ENCODE assay signal across 19 mouse cellular contexts in the genomic region with DNA sequence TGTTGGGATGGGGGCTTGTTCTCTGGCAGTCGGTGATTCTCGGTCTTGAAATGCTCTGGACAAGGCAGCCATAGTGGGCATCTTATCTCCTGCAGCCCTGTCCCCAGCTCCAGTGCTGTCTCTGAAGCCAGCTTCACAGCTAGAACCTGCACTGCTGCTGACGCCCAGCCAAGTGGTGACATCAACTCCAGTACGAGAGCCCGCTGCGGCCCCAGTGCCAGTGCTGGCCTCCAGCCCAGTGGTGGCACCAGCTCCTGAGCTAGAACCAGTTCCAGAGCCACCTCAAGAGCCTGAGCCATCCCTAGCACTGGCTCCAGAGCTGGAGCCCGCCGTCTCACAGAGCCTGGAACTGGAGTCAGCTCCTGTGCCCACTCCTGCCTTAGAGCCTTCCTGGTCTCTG. TPM values are rescaled to one million over a fixed set of nuclear protein-coding genes. Genes with fewer than 3 reads are reported as not detected.
DNase-seq lines count a peak whose midpoint lies in the region; ATAC-seq lines count a peak whose summit lies in the region.
"Had no signal": no experiment of that assay in that cellular context is flagged by ENCODE, and none has a peak within 500 bp of the region (broad histone marks: within the 10 kb centered on the region; RNA-seq: fewer than 3 reads in every experiment).

No protein-coding gene starts in this region.

- peak; percentile 51 to 54 for DNase-seq in frontal cortex, postnatal 36 days (ENCODE audit: low spot score in 2 of 2)
- DNase-seq in midbrain, embryonic 10.5 days (ENCODE audit: low spot score), result no peak
- no peak for DNase-seq in midbrain, embryonic 14.5 days
- peak; percentile 94 for DNase-seq in brain, adult 2 months (ENCODE audit: low read depth, low spot score)
- peak; percentile 96 for DNase-seq in cerebellum, postnatal 10 days
- DNase-seq: gastrocnemius, postnatal 25 days; kidney, adult 8-10 months; retina, postnatal 1 day; thymus, postnatal 14 days had no signal

- no peak overlapping the region for H3K4me2 ChIP-seq in midbrain, embryonic 14.5 days (ENCODE audit: low read length)
- no peak overlapping the region for H3K4me2 ChIP-seq in intestine, embryonic 15.5 days (replicated peaks)
- H3K4me2 ChIP-seq: embryonic facial prominence, embryonic 12.5 days; hindbrain, embryonic 13.5 days; limb, embryonic 15.5 days; lung, embryonic 15.5 days; neural tube, embryonic 12.5 days had no signal

- H3K27ac ChIP-seq in midbrain, embryonic 10.5 days (replicated peaks), result 0 out of 2 replicates have a peak overlapping the region, but pooled peaks have one; percentile 18
- no peak overlapping the region for H3K27ac ChIP-seq in midbrain, embryonic 14.5 days (replicated peaks; ENCODE audit: low read depth, low read length)
- H3K27ac ChIP-seq in intestine, embryonic 15.5 days, result no peak overlapping the region
- H3K27ac ChIP-seq: embryonic facial prominence, embryonic 12.5 days; hindbrain, embryonic 13.5 days; limb, embryonic 15.5 days; lung, embryonic 15.5 days; neural tube, embryonic 12.5 days had no signal

- no peak for ATAC-seq in frontal cortex, adult (ENCODE audit: low TSS enrichment)
- no peak for ATAC-seq in midbrain, embryonic 14.5 days (ENCODE audit: low FRiP score, low TSS enrichment)
- ATAC-seq in intestine, embryonic 15.5 days, result no peak
- ATAC-seq: midbrain, embryonic 16.5 days had no signal

- H3K4me3 ChIP-seq in midbrain, embryonic 10.5 days, result no peak overlapping the region
- no peak overlapping the region for H3K4me3 ChIP-seq in midbrain, embryonic 14.5 days (replicated peaks; ENCODE audit: low read depth, low read length)
- H3K4me3 ChIP-seq in intestine, embryonic 15.5 days (replicated peaks), result no peak overlapping the region
- H3K4me3 ChIP-seq: embryonic facial prominence, embryonic 12.5 days; hindbrain, embryonic 13.5 days; limb, embryonic 15.5 days; lung, embryonic 15.5 days; neural tube, embryonic 12.5 days had no signal

- 94% methylated on average over 8 of the region's 8 CpGs for WGBS in midbrain, embryonic 10.5 days
- 91% methylated on average over 8 of the region's 8 CpGs for WGBS in midbrain, embryonic 14.5 days
- WGBS in intestine, embryonic 15.5 days, result 95% methylated on average over 8 of the region's 8 CpGs

- H3K36me3 ChIP-seq in midbrain, embryonic 10.5 days, result peaks cover 79% of the 10 kb centered on the region
- peaks cover 71% of the 10 kb centered on the region for H3K36me3 ChIP-seq in midbrain, embryonic 14.5 days (ENCODE audit: control insufficient read depth, insufficient read depth, low read length)
- peaks cover 26% of the 10 kb centered on the region for H3K36me3 ChIP-seq in intestine, embryonic 15.5 days

- H3K4me1 ChIP-seq in midbrain, embryonic 10.5 days, result peaks cover 28% of the 10 kb centered on the region
- H3K4me1 ChIP-seq in midbrain, embryonic 14.5 days (ENCODE audit: control insufficient read depth, insufficient read depth, low read length), result peaks cover 16% of the 10 kb centered on the region
- peaks cover 23% of the 10 kb centered on the region for H3K4me1 ChIP-seq in intestine, embryonic 15.5 days (replicated peaks)

- H3K27me3 ChIP-seq in midbrain, embryonic 10.5 days (ENCODE audit: low read depth, poor library complexity, severe bottlenecking), result no peaks in the 10 kb centered on the region
- H3K27me3 ChIP-seq in midbrain, embryonic 14.5 days (ENCODE audit: control insufficient read depth, insufficient read depth, low read length), result no peaks in the 10 kb centered on the region
- H3K27me3 ChIP-seq in intestine, embryonic 15.5 days (replicated peaks), result no peaks in the 10 kb centered on the region
- H3K27me3 ChIP-seq: embryonic facial prominence, embryonic 12.5 days; hindbrain, embryonic 13.5 days; limb, embryonic 15.5 days; lung, embryonic 15.5 days; neural tube, embryonic 12.5 days had no signal

- H3K9ac ChIP-seq in midbrain, embryonic 14.5 days (replicated peaks; ENCODE audit: low read length), result no peak overlapping the region
- no peak overlapping the region for H3K9ac ChIP-seq in intestine, embryonic 15.5 days
- H3K9ac ChIP-seq: embryonic facial prominence, embryonic 12.5 days; limb, embryonic 15.5 days; lung, embryonic 15.5 days; neural tube, embryonic 12.5 days had no signal

- H3K9me3 ChIP-seq in midbrain, embryonic 10.5 days (replicated peaks), result no peaks in the 10 kb centered on the region
- H3K9me3 ChIP-seq in midbrain, embryonic 14.5 days (ENCODE audit: control insufficient read depth, low read length), result no peaks in the 10 kb centered on the region
- no peaks in the 10 kb centered on the region for H3K9me3 ChIP-seq in intestine, embryonic 15.5 days
- H3K9me3 ChIP-seq: embryonic facial prominence, embryonic 12.5 days; hindbrain, embryonic 13.5 days; limb, embryonic 15.5 days; lung, embryonic 15.5 days; neural tube, embryonic 12.5 days had no signal

RNA-seq across cellular contexts. Expression of a gene that starts 19.3 kb away (rescaled TPM):
- polyA plus RNA-seq in midbrain, embryonic 10.5 days (2016; fragmentation: Nextera tagmentation; extraction: Ambion mirVana), result not detected in 2 replicates
- polyA plus RNA-seq in midbrain, embryonic 14.5 days (2014; fragmentation: Nextera tagmentation; extraction: Ambion mirVana), result not detected in 2 replicates
- 159 and 428 TPM in 2 replicates for polyA plus RNA-seq in intestine, embryonic 15.5 days (2015; fragmentation: Nextera tagmentation; extraction: Ambion mirVana)
- polyA plus RNA-seq: embryonic facial prominence, embryonic 12.5 days; forebrain, embryonic 11.5 days; heart, embryonic 14.5 days; limb, embryonic 15.5 days; lung, embryonic 15.5 days; midbrain, embryonic 16.5 days; neural tube, embryonic 12.5 days had no signal

RNA-seq across cellular contexts. Expression of a gene that starts 31.0 kb away (rescaled TPM):
- 31.5 and 45.6 TPM in 2 replicates for polyA plus RNA-seq in midbrain, embryonic 10.5 days (2016; fragmentation: Nextera tagmentation; extraction: Ambion mirVana)
- polyA plus RNA-seq in midbrain, embryonic 14.5 days (2014; fragmentation: Nextera tagmentation; extraction: Ambion mirVana), result 97.9 and 101 TPM in 2 replicates
- 27.9 and 28.3 TPM in 2 replicates for polyA plus RNA-seq in intestine, embryonic 15.5 days (2015; fragmentation: Nextera tagmentation; extraction: Ambion mirVana)

RNA-seq across cellular contexts. Expression of a gene that starts 38.0 kb away (rescaled TPM):
- 0.49 TPM in 1 of 2 replicates, not detected in the other for polyA plus RNA-seq in midbrain, embryonic 10.5 days (2016; fragmentation: Nextera tagmentation; extraction: Ambion mirVana)
- 1.8 TPM in 1 of 2 replicates, not detected in the other for polyA plus RNA-seq in midbrain, embryonic 14.5 days (2014; fragmentation: Nextera tagmentation; extraction: Ambion mirVana)
- 11.8 and 11.9 TPM in 2 replicates for polyA plus RNA-seq in intestine, embryonic 15.5 days (2015; fragmentation: Nextera tagmentation; extraction: Ambion mirVana)
- polyA plus RNA-seq: forebrain, embryonic 11.5 days had no signal

RNA-seq across cellular contexts. Expression of a gene that starts 39.7 kb away (rescaled TPM):
- polyA plus RNA-seq in midbrain, embryonic 10.5 days (2016; fragmentation: Nextera tagmentation; extraction: Ambion mirVana), result 58.1 and 61.3 TPM in 2 replicates
- polyA plus RNA-seq in midbrain, embryonic 14.5 days (2014; fragmentation: Nextera tagmentation; extraction: Ambion mirVana), result 30.5 and 31.0 TPM in 2 replicates
- 31.8 and 33.8 TPM in 2 replicates for polyA plus RNA-seq in intestine, embryonic 15.5 days (2015; fragmentation: Nextera tagmentation; extraction: Ambion mirVana)

RNA-seq across cellular contexts. Expression of a gene that starts 47.2 kb away (rescaled TPM):
- not detected in 2 replicates for polyA plus RNA-seq in midbrain, embryonic 10.5 days (2016; fragmentation: Nextera tagmentation; extraction: Ambion mirVana)
- polyA plus RNA-seq in midbrain, embryonic 14.5 days (2014; fragmentation: Nextera tagmentation; extraction: Ambion mirVana), result 1.3 TPM in 1 of 2 replicates, not detected in the other
- polyA plus RNA-seq in intestine, embryonic 15.5 days (2015; fragmentation: Nextera tagmentation; extraction: Ambion mirVana), result 3.7 and 4.0 TPM in 2 replicates
- polyA plus RNA-seq: heart, embryonic 14.5 days had no signal

Comparison
In these comparisons a context has a peak if more than half of its experiments do, and no peak if none do; other contexts are left out.
1. DNase-seq: peak in frontal cortex, postnatal 36 days (2 of 2), brain, adult 2 months (single experiment) and cerebellum, postnatal 10 days (2 of 2); none in midbrain, embryonic 10.5 days (single experiment) and midbrain, embryonic 14.5 days (single experiment).
2. RNA of a gene that starts 19.3 kb away (polyA plus RNA-seq): 159 to 428 TPM in intestine, embryonic 15.5 days; not detected in midbrain, embryonic 10.5 days and not detected in midbrain, embryonic 14.5 days; every median in the first group is over 100 times any median in the second.